Mouse (Mus musculus) cerebellum, postnatal 10 days (tissue): ENCODE data around the gene Sh3bp1.

Source experiments
- DNase-seq, 2 experiments: peaks; one replicate each; pipeline ENCODE4 v3.0.0; 2021; ENCODE audit warnings: mixed read lengths in 2 of 2

The Sh3bp1 gene

DNA sequence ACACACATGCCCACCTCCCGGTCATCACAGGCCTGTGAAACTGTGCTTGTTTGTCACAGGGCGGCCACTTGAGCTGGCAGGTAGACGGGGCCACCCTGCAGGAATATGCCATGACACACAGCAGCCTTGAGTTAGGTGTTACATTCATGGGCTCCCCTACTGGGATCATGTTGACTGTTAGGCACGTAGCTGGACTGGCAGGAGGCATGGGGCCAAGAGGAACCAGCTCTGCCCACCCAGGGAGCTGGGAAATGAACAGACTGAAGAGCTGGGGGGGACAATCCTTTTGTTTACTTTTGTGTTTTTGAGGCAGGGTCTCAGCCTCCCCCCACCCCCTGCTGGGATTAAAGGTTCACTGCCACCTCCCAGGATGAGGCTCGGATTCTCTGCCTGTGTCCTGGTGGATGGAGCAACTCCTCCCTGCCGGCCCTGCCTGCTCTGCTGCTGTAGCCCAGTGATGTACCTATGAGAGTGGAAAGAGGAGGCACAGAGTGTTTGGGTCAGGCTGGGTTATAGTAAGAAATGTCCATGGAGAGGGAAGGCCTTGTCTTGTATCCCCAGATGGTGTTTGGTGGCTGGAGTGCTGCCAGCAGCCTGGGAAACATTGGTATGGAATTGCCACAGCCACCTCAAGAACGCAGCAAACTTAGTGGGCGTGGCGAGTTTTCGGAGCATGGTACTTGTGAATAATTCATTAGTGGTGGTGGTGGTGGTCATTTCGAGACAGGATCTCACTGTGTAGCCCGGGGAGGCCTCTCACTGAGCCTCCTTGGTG is 16.7 kb downstream of the Sh3bp1 start:
- DNase-seq: peak; percentile 72 to 76

DNA sequence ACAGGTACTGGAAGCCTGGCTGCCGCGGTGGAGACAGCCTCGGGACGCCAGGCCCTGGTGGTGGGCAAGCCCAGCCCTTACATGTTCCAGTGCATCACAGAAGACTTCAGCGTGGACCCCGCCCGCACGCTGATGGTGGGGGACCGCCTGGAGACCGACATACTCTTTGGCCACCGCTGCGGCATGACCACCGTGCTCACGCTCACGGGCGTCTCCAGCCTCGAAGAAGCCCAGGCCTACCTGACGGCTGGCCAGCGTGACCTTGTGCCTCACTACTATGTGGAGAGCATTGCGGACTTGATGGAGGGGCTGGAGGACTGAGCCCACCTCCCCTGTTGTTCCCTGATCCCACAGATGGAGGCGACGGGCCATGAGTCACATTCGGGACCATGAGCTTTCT is 18.6 kb downstream of the Sh3bp1 start:
- DNase-seq: no peak

DNA sequence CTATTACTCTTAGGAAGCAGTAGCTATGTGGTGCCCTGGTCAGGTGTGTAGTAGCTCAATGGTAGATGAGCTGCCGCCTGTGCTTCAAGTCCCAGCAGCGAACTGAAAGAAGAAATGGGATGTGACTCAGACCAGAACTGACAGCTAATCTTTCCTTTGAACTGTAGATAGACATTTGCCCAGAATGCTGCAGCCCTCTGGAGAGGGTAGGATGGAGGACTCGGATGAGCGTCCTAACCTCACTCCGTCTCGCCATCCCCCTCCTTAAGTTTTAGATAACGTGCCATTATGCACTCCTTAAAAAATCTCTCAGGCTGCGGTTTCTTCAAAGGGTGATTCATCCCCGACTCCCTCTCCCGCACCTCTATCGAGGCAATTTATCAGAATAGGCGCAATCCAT is 20.3 kb downstream of the Sh3bp1 start:
- no peak for DNase-seq

DNA sequence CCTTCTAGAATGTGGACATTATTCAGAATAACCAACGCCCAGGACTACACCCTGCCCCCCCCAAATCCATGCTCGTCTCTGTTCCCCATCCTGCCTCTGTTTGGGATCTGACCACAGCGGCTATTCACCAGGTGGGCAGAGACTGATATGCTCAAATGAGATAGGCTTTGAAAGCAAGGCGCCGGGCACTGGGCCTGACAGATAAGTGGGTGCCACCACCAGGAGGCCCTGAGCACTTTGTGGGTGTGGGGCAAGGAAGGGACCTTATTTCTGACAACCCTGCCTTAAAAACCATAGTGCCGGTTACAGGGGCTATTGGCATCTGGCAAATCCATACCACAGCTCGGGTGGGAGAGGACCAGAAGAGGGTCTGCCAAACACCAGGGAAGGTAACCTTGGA is 23.1 kb downstream of the Sh3bp1 start:
- DNase-seq: no peak

DNA sequence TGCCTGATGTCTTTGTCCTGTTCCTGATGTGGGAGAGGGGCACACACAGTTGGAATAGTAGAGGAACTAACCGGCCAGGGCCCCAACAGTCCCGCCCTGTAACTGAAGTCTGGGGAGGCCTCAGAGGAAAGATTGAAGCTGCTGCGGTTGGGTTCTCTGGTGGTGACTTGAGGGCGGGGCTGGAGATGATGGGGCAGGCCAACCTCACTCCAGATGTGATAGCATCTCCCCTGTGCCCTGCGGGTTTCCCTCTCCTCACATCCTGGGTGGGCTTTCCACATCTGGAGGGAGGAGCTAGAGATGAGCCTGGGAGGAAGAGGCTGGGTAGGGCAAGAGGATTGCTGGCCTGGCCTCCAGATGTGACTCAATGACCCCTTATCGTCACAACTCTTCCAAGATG is 24.0 kb downstream of the Sh3bp1 start:
- no peak for DNase-seq

DNA sequence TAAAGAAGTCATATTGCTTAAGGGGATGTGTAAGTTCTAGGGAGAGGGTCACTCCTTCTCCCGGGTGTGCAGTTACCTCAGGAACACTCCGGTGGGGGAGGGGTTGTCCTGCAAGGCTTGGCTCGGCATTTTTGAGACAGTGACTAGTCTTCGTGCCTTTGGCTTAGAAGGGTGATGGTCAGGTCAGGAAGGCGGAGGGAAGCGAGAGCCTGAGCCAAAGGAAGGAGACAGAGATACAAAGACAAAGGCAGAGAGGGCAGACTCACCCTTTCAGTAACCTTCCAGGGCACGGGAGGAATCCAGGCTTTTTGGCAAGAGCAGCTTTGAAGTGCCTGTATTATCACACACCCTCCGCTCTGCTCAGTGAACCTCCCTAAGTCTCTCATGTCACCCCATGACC is 25.6 kb downstream of the Sh3bp1 start:
- DNase-seq: no peak

DNA sequence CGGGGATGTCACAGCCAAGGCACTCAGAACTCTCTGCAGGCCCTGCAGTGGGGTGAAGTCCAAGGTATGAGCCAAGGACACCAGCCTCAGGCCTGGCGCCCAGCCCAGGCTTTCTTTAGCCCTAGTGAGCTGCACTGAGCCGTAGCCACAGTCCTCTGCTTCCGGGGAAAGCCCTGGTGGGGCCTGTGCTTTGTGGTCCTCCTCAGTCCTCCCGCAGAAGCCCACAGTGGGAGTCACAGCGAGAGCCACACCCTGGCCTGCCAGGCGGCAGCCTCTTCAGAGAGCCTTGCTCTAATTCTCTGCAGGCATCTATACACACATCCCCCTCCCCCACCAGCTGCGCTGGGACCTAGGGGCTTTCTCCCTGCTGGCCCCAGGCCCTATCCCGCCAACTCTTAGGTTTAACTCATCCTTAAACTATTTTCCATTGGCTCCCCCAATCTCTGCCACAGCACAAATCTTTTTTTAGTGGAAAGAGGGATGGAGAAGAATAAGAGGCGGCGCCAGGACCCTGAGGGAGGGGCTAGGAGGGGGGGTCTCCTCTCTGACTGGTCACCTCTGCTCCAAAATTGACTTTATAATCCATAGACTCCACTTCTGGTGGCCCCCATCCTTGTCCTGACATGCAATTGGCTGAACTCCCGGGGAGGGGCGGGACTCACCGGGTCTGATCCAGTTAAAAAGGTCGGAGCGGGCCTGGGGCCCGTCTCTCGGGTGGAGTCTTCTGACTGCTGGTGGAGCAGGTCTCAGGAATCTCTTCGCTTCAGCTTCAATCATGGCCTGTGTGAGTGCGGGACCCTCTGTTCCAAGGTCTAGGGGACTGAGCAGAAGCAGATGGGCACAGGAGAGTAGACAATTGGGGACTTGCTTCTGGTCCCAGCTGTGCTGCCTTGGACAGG is 26.7 kb downstream of the Sh3bp1 start, which contains the start of gene Lgals1:
Gene Lgals1, plus strand, starts transcription at position 705 of the 899 bp plus-strand sequence.
- peak; percentile 90 to 92 for DNase-seq

DNA sequence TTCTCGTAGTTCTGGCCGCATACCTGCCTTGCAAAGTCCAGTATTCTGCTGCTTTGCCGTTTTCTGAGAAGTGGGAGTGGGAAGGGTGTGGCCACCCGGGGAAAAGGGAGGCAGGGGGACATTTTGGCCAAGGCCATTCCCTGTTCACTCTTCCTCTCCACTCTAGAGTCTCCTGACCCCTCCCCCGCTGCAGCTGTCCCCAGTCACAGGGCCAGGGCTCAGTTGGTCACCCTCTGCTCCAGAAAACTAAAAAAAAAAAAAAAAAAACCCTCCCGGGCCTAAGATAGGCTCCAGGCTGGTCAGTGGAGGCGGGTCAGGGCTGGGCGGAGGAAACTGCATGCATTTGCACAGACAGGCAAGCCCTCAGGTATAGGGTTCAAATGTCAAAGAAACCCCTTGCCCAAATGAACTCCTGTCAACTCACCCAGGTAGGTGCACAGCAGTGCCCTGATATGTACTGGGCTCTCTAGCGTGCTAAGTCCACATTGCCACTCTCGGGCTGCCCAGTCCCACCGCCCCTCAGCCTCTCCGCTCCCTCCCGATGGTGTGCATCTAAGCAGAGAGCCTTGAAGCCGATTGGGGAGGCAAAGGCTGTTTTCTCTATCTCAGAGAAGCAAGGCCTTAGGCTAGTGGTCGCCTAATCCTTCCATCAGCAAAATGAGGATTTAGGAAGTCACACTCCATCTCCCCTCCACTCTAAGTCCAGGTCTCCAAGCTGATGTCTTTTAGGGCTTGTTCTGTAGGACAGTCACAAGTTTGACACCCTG is 27.6 kb downstream of the Sh3bp1 start:
- peak; percentile 66 to 74 for DNase-seq

DNA sequence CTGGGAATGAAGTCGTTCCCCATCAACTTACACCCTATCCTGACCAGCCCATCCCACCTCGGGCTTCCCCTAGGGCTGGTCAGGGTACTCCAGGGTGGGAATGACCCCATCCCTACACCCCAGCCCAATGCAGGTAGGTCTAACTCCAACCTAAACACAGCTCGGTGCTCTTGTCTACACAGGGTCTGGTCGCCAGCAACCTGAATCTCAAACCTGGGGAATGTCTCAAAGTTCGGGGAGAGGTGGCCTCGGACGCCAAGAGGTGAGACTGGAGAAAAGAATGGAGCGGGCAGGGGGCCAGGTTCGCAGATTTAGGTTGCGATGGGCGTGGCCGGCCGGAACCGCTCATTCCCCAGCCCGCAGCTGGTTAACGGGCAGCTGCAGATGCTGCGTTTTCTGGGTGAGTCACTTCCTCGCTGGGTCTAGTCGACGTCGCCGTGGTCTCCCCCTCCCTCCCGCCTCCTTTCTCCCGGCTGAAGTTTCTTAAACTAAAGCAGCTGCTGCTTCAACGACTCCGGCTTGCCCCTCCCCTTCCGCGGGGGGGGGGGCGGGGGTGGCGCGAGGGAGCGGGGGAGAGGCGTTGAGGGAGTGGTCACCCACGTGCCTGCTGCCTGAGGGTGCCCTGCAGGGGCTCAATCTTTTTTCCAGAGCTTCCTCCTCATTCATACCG is 28.4 kb downstream of the Sh3bp1 start:
- peak; percentile 46 for DNase-seq

DNA sequence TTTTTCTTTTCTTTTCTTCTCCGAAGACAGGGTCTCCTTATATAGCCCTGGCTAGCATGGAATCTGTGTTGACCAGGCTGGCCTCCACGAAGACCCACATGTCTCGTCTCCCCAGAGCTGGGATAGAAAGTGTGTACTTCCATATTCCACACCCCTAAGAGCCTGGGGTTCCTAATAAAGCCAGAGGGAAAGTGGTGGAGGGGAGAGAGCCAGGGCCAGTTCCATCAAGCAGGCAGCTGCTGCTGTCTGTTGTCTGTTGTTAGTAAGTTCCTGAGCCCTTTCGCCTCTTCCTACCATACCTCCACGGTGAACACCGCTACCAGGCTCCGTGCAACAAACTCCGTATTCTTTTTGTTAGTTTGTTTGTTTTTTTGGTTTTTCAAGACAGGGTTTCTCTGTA is 29.0 kb downstream of the Sh3bp1 start:
- no peak for DNase-seq

DNA sequence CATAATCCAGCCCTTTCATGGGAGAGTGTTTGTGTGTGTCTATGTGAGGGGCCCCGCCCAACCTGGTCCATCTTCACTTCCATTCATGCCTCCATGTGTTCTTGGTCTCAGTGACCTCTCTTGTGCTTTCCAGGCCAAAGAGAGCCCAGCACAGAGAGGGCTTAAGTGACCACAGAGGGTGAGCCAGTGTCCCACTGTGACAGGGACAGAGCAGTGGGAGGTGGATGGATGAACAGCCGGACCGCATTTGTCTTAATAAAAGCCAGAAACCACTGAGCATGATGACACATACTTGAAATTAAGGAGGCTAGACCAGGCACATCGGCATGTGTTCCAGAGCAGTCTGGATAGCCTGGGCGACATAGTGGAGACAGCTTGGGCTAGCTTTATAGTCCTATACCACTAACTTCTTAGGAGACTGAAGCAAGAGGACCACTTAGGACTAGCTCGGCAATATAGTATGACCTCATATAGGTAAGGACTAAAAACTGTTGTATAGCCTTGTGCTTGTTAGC is 30.7 kb downstream of the Sh3bp1 start:
- no peak for DNase-seq

DNA sequence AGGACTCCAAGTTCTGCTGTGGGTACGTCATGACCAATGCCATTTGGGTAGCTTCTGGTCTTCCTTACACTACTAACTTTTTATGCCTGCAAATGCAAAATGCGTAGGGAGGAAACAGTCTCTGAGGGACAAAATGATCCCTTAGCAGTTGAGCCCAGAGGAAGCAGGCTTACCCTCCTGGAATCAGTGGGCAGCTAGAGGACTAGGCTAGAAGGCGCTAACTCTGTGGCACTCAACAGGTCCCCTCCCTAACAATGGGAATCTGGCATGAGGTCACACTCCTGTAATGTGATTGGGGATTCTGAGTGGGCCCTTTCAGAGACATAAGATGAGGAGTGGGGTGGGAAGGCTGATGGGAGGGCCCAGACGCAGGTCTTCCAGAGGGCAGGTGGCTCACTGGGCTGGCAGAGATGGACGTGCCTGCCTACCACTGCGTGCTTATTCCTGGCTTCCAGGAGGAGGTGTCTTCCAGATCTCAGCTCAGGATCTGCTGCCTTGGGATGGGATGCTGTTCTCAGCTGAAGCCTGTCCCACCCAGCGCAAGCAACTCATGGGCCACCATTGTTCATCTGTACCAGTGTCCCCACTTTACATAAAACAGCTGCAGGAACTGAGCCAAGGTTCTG is 31.3 kb downstream of the Sh3bp1 start:
- DNase-seq: no peak

DNA sequence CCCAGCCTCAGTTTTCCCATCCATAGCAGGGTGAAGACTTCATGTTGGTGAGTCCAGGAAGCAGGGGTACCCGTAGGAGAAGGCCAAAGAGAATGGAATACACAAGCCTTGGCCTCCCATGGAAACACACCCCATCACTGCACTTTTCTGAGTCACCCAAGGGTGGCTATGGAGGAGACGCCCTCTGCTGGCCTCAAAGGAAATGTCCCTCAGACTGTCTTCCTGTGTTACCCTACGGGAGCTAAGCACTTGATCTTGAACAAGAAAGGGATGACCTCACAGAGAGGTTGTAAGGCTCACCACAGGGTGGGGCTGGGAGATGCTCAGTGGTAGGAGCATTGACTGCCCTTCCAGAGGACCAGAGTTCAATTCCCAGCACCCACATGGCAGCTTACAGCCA is 32.0 kb downstream of the Sh3bp1 start:
- DNase-seq: peak in 1 of 2 experiments; percentile 42

DNA sequence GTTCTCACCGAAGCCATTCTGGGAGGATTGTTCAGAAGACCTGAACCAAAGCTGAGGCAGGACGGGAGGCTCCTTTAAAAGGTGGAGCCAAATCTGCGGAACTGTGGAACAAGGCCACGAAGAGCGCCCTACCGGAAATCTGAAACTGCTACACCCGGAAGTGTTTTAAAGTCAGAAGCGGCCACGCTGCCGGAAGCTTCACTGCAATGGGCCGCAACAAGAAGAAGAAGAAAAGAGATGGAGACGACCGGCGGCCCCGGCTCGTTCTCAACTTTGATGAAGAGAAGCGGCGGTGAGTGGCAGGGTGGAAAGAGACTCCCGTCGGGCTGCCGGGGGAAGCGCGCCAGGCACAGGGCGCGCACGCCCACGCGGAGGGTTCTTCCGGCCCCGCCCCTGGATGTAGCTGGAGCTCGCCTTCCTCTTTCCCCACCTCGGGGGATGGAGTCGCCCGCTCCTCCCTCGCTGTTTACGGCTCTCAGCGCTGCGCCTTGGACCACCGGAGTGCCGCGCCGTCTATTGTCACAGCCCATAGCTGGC is 35.3 kb downstream of the Sh3bp1 start, which contains the start of gene Nol12:
Gene Nol12, plus strand, starts transcription at position 150 of the 537 bp plus-strand sequence.
- DNase-seq: peak; percentile 90

DNA sequence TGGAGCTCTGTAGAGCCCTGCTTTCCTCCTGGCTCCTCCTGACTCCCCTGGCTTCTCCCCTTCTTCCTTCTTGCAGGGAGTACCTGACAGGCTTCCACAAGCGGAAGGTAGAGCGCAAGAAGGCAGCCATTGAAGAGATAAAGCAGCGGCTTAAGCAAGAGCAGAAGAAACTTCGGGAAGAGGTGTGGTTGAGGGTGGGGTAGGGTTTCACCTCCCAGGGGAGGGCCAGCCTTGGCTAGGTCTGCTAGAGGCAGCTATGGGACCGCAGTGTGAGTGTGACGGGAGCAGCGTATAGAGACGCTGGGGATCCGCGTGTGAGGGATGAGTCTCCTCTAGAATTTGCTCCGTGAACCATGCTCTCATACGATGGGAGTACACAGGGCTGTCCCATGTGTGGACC is 36.8 kb downstream of the Sh3bp1 start:
- DNase-seq: no peak

DNA sequence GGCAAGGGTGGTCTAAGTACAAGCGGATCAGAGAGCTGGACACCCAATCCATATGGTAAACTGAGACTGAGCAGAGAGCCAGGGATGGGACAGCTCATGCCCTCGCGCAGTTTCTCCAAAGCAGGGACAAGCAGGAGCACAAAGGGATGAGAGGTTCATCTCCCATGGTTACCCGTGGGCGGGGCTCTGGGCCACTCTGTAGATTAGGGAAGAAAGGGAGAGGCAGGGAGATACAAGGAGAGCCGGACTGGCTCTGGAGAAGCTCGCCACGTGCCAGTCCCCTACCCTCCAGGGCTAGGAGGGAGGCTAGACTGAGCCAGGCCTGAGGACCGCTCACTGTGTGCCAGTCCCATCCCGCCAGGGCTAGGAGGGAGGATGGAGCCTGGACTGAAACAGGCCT is 37.7 kb downstream of the Sh3bp1 start:
- DNase-seq: no peak

DNA sequence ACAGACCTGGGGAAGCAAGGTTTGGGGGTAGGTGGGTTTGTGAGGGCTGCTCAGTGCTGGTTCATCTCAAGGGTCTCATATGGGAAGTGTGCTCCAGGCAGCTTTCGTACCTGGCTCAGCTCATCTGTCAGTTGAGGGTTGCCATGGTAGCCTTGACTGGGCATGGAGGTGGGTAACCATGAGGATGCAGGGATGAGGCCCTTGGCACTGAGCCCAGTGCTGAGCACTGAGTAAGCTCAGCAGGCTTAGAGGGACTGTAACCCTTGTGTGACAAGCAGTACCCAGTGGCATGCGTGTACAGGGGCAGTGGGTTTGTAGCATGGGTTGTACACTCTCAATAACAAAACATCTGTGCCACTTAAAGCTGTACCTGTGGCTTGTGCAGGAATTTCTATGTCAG is 38.4 kb downstream of the Sh3bp1 start:
- DNase-seq: peak in 1 of 2 experiments; percentile 52

DNA sequence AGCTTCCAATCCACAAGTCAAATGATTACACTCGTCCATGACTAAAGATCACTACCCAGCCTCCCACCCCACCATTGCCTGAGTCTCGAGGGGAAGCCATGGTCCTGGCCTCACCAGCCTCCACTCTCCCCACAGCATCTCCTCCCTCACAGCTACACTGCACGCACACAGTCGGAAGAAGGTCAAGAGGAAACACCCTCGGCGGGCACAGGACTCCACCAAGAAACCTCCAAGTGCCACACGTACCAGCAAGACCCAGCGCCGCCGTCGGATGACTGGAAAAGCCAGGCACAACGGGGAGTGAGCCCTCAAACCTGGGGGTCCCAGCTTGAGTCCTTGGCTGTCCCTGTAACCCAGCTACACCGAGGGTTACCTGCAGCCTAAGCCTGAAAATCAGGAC is 40.8 kb downstream of the Sh3bp1 start:
- no peak for DNase-seq

DNA sequence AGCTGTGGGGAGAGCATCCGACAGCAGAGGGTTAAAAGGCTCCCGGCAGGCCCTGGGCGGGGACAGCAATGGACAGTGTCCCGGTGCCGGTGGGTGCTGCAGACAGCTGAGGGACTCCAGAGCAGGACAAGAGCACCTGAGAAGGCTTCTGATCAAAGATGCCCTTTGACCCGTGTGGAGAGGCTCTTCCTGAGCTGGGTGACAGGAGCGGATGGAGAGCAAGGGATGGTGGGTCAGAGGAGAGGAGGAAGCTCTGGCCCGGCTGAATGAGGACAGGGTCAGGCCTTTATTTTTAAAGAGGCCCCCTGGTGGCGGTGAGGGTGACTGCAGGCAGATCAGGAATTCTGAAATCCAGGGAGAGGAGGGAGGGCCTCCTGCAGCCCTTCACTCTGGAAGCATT is 43.1 kb downstream of the Sh3bp1 start:
- DNase-seq: peak; percentile 91 to 93

DNA sequence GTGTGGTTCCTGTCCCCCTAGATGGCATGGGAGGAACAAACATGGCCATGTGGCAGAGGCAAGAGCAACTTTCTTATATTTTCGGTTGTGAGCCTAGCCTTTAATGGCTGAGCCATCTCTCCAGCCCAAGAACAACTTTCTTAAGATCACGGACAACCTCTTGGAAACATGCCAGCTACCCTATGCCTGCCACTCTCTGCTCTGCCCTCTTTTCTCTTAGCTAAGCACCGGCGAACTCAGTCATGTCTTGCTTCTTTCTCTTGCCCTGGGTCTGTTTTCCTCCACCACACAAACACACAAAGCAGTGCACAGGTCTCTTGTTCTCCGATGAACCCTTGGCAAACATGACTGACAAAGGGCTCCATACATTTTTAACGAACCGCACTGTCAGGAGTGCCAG is 46.7 kb downstream of the Sh3bp1 start:
- DNase-seq: no peak

DNA sequence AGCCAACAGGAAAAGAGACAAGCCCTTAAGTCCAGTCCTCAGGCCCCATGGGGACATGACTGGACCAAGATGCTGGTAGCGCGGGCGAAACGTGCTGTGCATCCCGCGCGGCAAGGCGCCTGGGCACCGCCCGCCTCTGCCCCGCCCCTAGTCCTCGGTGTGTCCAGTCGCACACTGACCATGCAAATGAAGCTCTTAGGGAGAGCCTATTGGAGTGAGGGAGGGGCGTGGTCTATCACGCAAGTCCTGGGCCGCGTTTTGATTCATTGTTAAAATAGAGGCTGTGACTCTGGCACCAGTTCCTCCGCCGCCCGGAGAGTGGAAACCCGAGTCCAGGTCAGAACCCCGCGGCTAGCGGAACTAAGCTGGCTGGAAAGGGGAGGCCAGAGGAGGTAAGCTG is 48.1 kb downstream of the Sh3bp1 start, which contains the start of gene Triobp:
Gene Triobp, plus strand, starts transcription at position 68 of the 400 bp plus-strand sequence.
- DNase-seq: peak; percentile 94 to 96
